Mouse (Mus musculus) lung, postnatal 25 days (tissue): Measurements from ENCODE around the gene Aifm2.

Experiments used
- DNase-seq: peaks from one replicate; pipeline ENCODE4 v3.0.0; 2022; ENCODE audit warnings: low spot score

Gene Aifm2

GRCm38 (mm10) chr10:61715996-61716864 is 1.2 kb downstream of the Aifm2 start:
- DNase-seq, result peak; percentile 27

- DNase-seq, result no peak
These were observed 2.6 kb downstream of the Aifm2 start for GRCm38 (mm10) chr10:61717406-61718296.

GRCm38 (mm10) chr10:61720331-61720730 is 5.3 kb downstream of the Aifm2 start:
- no peak for DNase-seq

DNA sequence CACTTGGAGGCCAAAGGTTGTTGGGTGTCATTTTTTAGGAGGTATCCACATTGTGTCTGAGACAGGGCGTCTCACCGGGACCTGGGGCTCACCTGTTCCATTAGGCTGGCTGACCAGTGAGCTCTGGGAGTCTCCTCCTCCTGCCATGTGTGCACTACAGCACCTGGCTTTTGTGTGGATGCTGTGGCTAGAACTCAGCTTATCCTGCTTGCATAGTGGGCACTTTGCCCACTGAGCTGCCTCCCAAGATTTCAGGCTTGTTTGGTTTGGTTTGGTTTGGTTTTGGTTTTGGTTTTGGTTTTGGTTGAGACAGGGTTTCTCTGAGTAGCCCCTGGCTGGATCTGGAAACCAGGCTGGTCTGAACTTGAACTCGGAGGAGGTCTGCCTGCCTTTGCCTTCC is 7.2 kb downstream of the Aifm2 start:
- no peak for DNase-seq

DNA sequence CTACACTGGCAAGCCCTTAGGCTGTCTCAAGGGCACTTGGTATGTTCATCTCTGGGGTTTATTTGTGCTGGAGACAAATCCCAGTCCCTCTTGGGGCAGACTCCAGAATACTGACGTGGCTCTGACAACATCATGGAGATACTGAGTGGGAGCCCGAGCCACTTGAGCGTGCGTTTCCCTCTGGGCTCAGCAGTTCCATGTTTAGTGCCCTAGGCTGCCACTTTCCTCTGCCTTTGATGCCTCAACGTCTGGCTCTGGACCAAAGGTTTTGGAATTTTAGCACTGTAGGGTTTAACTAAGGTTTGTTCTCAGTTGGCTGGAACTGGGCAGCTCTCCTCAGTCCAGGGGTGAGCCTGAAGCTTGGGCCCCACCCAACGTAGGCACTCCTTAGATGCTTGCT is 8.2 kb downstream of the Aifm2 start:
- DNase-seq, result no peak

DNA sequence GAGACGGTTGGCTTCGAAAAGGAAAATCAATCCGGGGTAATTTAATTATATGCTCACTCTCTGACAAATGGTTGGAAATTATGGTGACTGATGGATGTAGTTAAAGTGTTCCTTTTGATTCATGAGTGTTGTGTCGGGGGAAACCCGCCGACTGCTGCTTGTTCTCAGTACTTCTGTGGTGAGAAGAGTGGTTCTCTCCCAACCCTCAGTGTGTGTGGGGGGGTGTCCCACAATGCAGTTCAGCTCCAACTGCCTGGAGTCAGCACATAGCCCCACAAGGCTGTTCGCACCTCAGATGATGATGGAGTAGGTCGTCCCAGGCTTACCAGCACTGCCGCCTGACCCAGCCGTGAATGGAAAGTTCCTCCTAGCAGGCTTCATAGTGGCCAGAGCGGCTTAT is 14.1 kb downstream of the Aifm2 start:
- DNase-seq, result no peak

- DNase-seq, result no peak
These were observed 15.1 kb downstream of the Aifm2 start for GRCm38 (mm10) chr10:61730171-61730570.

GRCm38 (mm10) chr10:61734377-61734776 is 19.3 kb downstream of the Aifm2 start:
- DNase-seq, result no peak

DNA sequence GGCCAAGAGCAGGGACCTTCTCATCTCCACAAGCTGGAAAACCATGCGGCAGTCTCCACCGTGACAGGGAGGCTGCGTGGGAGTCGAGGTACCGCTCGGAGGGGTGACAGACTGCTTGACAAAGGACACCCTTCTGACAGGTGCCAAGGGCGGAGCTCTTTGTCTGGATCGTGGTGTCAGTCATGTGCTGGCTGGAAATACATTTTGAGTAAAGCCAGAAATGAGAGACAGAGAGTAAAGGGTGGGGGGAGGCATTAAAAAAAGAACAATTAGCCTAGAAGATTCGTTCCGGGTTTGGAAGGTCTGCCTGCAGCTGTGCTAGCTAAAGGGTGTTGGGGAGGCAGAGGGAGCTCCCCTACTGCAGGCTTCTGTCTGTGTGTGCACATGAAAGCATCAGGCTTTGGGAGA is 21.6 kb downstream of the Aifm2 start:
- DNase-seq, result no peak

DNA sequence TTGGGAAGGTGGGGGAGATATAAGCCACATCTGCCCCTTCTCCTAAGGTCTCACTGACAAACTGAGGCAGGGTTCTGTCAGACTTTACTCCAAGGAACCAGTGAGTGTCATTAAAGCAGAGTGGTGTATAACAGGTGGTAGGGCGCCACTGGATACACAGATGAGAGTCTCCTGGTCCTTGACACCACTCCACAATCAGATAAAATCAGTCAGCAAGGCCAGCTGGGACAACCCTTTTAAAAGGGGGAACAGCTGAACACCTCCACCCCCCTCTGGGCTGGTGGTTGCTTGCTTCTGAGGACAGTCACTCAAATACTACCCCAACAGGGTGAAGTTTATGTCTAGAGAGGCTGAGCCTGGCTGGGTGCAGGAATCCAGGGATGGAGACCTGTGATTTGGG is 22.5 kb downstream of the Aifm2 start:
- no peak for DNase-seq

- DNase-seq, result no peak
These were observed 23.1 kb downstream of the Aifm2 start for GRCm38 (mm10) chr10:61738126-61738525.

GRCm38 (mm10) chr10:61741306-61741705 is 26.2 kb downstream of the Aifm2 start:
- no peak for DNase-seq

DNA sequence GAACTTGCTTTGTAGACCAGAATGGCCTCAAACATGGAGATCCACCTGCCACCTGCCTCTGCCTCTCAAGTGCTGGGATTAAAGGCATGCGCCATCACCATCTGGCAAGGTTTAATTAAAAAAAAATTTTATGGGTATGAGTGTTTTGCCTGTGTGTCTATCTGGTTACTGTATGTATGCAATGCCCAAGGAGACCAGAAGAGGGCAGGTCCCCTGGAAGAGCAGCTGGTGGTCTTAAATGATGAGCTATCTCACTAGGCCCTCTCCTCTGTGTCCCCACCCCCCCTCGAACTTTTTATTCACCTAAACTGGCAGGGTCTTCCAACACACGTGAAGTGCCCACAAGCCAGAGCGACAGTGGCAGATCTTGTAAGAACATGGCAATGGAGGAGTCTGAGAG is 26.8 kb downstream of the Aifm2 start:
- no peak for DNase-seq

DNA sequence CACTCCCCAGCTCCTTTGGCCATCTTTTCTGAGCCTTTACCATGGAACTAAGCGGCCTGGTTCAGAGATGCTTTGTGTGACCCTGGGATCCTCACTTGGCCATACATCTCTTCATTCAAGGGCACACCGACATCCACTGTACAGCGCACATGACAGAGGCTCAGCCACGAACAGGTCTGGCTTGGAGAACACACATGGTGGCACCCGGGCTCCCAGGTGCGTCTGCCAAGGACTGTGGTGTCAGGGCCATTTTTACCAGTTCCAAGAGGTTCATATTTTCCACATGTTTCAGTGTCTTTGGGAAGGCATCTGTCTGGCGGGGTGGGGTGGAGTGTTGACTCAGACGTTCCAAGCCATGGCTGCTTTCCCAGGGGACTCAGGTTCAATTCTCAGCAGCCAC is 27.3 kb downstream of the Aifm2 start:
- DNase-seq, result no peak

- DNase-seq, result no peak
These were observed 30.1 kb downstream of the Aifm2 start for GRCm38 (mm10) chr10:61745133-61745532.

- no peak for DNase-seq
These were observed 32.2 kb downstream of the Aifm2 start for GRCm38 (mm10) chr10:61747302-61747701.

DNA sequence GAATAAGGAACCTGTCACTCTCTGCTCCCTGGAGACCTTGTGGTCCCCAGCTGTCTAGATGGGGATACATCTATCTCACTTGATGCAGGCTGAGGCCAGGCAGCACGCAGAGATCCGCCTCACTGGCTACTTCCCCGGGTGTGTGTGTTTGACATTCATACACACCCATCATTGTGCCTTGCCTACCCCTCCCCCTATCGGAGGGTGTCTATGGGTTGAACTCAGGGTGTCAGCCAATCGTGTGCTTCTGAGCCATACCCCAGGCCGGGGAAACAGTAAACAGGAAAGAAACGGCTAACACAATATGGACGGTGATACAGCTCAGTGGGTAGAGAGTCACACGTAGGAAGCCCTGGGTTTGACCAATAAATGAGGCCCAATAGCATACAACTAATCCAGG is 35.0 kb downstream of the Aifm2 start:
- no peak for DNase-seq

GRCm38 (mm10) chr10:61751534-61752219 is 36.6 kb downstream of the Aifm2 start:
- peak; percentile 18 for DNase-seq

GRCm38 (mm10) chr10:61753071-61753470 is 38.0 kb downstream of the Aifm2 start:
- no peak for DNase-seq

DNA sequence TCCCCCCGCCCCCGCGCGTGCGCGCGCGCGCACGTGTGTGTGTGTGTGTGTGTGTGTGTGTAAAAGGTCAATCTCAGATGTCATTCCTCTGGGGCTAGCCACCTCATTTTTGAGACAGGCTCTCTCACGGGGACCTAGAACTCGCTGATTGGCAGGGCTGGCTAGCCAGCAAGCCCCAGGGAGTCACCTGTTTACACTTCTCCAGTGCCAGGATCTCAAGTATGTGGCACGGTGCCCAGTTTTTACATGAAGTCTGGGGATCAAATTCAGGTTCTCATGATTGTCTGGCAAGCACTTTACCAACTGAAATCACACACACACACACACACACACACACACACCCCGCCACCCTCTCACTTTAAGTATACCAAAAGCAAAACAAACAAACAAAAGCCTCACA is 42.0 kb downstream of the Aifm2 start:
- DNase-seq, result peak; percentile 85

DNA sequence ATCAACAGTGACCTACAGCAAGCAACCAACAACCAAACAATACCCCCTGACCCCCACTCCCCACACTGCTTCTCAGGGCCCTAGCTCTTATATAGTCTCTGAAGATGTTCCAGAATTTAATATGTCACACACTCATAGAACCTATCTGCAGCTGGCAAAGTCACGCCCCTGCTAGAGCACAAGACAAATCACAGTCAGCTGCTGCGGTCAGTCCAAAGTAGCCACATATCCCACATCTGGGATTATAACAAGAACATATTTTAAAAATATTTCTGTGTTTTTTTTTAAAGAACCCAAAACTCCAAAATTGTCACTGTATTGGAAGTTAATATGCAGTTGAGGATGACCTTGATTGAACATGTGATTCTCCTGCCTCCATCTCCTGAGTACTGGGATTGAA is 43.8 kb downstream of the Aifm2 start:
- no peak for DNase-seq

GRCm38 (mm10) chr10:61759869-61760268 is 44.8 kb downstream of the Aifm2 start:
- peak; percentile 61 for DNase-seq
